In the genomic region with DNA sequence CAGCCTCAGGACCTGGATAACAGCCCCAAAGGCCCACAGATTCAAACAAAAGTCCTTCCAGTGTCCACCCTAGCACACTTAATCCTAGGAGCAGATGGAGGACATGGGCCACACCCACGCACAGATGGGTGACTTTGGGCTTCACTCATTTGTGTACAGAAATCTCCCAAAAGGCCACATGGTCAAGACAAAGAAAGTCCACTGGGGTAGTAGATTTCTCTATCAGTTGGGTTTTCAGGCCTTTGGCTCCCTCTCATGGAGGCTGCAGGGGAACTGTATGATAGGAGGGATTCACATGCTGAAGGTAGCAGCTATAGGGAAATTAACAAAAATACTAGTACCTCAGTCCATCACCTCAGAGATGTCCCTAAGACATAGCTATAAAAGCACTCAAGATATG, we compare ENCODE assay signal across 10 mouse cellular contexts. TPM values are rescaled to one million over a fixed set of nuclear protein-coding genes. Genes with fewer than 3 reads are reported as not detected.
DNase-seq lines count a peak whose midpoint lies in the region; ATAC-seq lines count a peak whose summit lies in the region.
"Had no signal": no experiment of that assay in that cellular context is flagged by ENCODE, and none has a peak within 500 bp of the region (broad histone marks: within the 10 kb centered on the region; RNA-seq: fewer than 3 reads in every experiment).

No protein-coding gene starts in this region.

- no peaks in the 10 kb centered on the region for H3K27me3 ChIP-seq in hindbrain, embryonic 10.5 days (ENCODE audit: insufficient read depth, poor library complexity, severe bottlenecking)
- no peaks in the 10 kb centered on the region for H3K27me3 ChIP-seq in hindbrain, embryonic 13.5 days

- H3K27ac ChIP-seq in hindbrain, embryonic 10.5 days = no peak overlapping the region
- no peak overlapping the region for H3K27ac ChIP-seq in hindbrain, embryonic 13.5 days

- no peak overlapping the region for H3K4me2 ChIP-seq in hindbrain, embryonic 13.5 days

- no peak overlapping the region for H3K4me3 ChIP-seq in hindbrain, embryonic 10.5 days
- no peak overlapping the region for H3K4me3 ChIP-seq in hindbrain, embryonic 13.5 days

- no peak overlapping the region for H3K9ac ChIP-seq in hindbrain, embryonic 13.5 days

- 86% methylated on average over 1 of the region's 1 CpGs for WGBS in hindbrain, embryonic 10.5 days
- 59% methylated on average over 1 of the region's 1 CpGs for WGBS in hindbrain, embryonic 13.5 days

- DNase-seq in hindbrain, embryonic 10.5 days (ENCODE audit: low spot score) = peak; percentile 10
- DNase-seq in right cerebral cortex, adult 18-20 months = peak; percentile 4
- DNase-seq in right cerebral cortex, postnatal 25 days = no peak
- DNase-seq in forelimb bud, embryonic 11.5 days (ENCODE audit: low read depth, low spot score) = peak; percentile 2
- DNase-seq in ovary, postnatal 36 days (ENCODE audit: low spot score) = peak; percentile 28
- no peak for DNase-seq in adrenal gland, adult 8-10 months

- H3K4me1 ChIP-seq in hindbrain, embryonic 10.5 days (replicated peaks) = no peaks in the 10 kb centered on the region
- H3K4me1 ChIP-seq in hindbrain, embryonic 13.5 days (replicated peaks) = no peaks in the 10 kb centered on the region

- ATAC-seq in hindbrain, embryonic 13.5 days (ENCODE audit: low FRiP score) = no peak
- ATAC-seq in erythroblast, adult 5-6 weeks (replicated peaks; ENCODE audit: low FRiP score, poor library complexity, severe bottlenecking) = no peak

- no peaks in the 10 kb centered on the region for H3K9me3 ChIP-seq in hindbrain, embryonic 10.5 days
- no peaks in the 10 kb centered on the region for H3K9me3 ChIP-seq in hindbrain, embryonic 13.5 days

- no peaks in the 10 kb centered on the region for H3K36me3 ChIP-seq in hindbrain, embryonic 10.5 days
- H3K36me3 ChIP-seq in hindbrain, embryonic 13.5 days = no peaks in the 10 kb centered on the region

RNA-seq across cellular contexts. Expression of gene Doxl2, which starts 16.7 kb away (rescaled TPM):
- not detected in 2 replicates for polyA plus RNA-seq in hindbrain, embryonic 10.5 days (2016; fragmentation: Nextera tagmentation; extraction: Ambion mirVana)
- not detected in 2 replicates for polyA plus RNA-seq in hindbrain, embryonic 13.5 days (2015; fragmentation: Nextera tagmentation; extraction: Ambion mirVana)
- total RNA-seq in erythroblast, adult 5-6 weeks (2015; ENCODE audit: low replicate concordance) = not detected in 2 replicates
- total RNA-seq in erythroblast, adult 5-6 weeks (2017; ENCODE audit: low replicate concordance) = not detected in 2 replicates
- under 1 TPM in 1 of 4 experiments, not detected in 3; 0.24 TPM for total RNA-seq in adrenal gland, adult 8-10 months (2022)
- polyA plus RNA-seq: liver, embryonic 16.5 days; stomach, embryonic 16.5 days had no signal

RNA-seq across cellular contexts. Expression of gene 1600015I10Rik, which starts 28.4 kb away (rescaled TPM):
- not detected in 2 replicates for polyA plus RNA-seq in hindbrain, embryonic 10.5 days (2016; fragmentation: Nextera tagmentation; extraction: Ambion mirVana)
- not detected in 2 replicates for polyA plus RNA-seq in hindbrain, embryonic 13.5 days (2015; fragmentation: Nextera tagmentation; extraction: Ambion mirVana)
- not detected in 2 replicates for total RNA-seq in erythroblast, adult 5-6 weeks (2015; ENCODE audit: low replicate concordance)
- total RNA-seq in erythroblast, adult 5-6 weeks (2017; ENCODE audit: low replicate concordance) = not detected in 2 replicates
- not detected for total RNA-seq in adrenal gland, adult 8-10 months (2022)
- polyA plus RNA-seq: liver, embryonic 16.5 days; stomach, embryonic 16.5 days had no signal

RNA-seq across cellular contexts. Expression of gene Svs1, which starts 28.6 kb away (rescaled TPM):
- polyA plus RNA-seq in hindbrain, embryonic 10.5 days (2016; fragmentation: Nextera tagmentation; extraction: Ambion mirVana) = not detected in 2 replicates
- not detected in 2 replicates for polyA plus RNA-seq in hindbrain, embryonic 13.5 days (2015; fragmentation: Nextera tagmentation; extraction: Ambion mirVana)
- not detected in 2 replicates for total RNA-seq in erythroblast, adult 5-6 weeks (2015; ENCODE audit: low replicate concordance)
- total RNA-seq in erythroblast, adult 5-6 weeks (2017; ENCODE audit: low replicate concordance) = not detected in 2 replicates
- under 1 TPM in 2 of 4 experiments, not detected in 2; 0.14 to 0.32 TPM for total RNA-seq in adrenal gland, adult 8-10 months (2022)
- polyA plus RNA-seq: liver, embryonic 16.5 days; stomach, embryonic 16.5 days had no signal

Comparison
In these comparisons a context has a peak if more than half of its experiments do, and no peak if none do; other contexts are left out.
1. DNase-seq: peak in hindbrain, embryonic 10.5 days (single experiment), right cerebral cortex, adult 18-20 months (single experiment), forelimb bud, embryonic 11.5 days (single experiment) and ovary, postnatal 36 days (single experiment); none in right cerebral cortex, postnatal 25 days (single experiment) and adrenal gland, adult 8-10 months (single experiment).